Mouse (Mus musculus) layer of hippocampus, postnatal 10 days (tissue): Measurements from ENCODE around the gene Grik1. TPM values are rescaled to one million over a fixed set of nuclear protein-coding genes. Genes with fewer than 3 reads are reported as not detected.

Experiments
- DNase-seq, 2 experiments: peaks; one replicate each; pipeline ENCODE4 v3.0.0; 2021; ENCODE audit warnings: low spot score in 2 of 2
- total RNA-seq, 2 experiments: library from RNA; stranded (reverse); gene quantifications; 2 replicates each; pipeline ENCODE4 v1.2.3; 2021

Gene Grik1
- total RNA-seq, 2 experiments from 2014 or later = 29.8 to 32.1 TPM

- DNase-seq = peak in 1 of 2 experiments; percentile 17
Measured at GRCm38 (mm10) chr16:87969936-87970335, 320.1 kb downstream of the Grik1 start.

GRCm38 (mm10) chr16:87961419-87961818, 328.6 kb downstream of the Grik1 start:
- no peak for DNase-seq

GRCm38 (mm10) chr16:87957449-87957848, 332.6 kb downstream of the Grik1 start:
- DNase-seq = no peak

GRCm38 (mm10) chr16:87956178-87956577, 333.9 kb downstream of the Grik1 start:
- DNase-seq = no peak

GRCm38 (mm10) chr16:87954715-87955441, 335.2 kb downstream of the Grik1 start:
- DNase-seq = no peak

GRCm38 (mm10) chr16:87953176-87953575, 336.9 kb downstream of the Grik1 start:
- no peak for DNase-seq

- peak; percentile 12 to 31 for DNase-seq
Measured at GRCm38 (mm10) chr16:87949881-87950280, 340.2 kb downstream of the Grik1 start.

- DNase-seq = no peak
Measured at GRCm38 (mm10) chr16:87948122-87948521, 341.9 kb downstream of the Grik1 start.

GRCm38 (mm10) chr16:87944318-87944717, 345.7 kb downstream of the Grik1 start:
- no peak for DNase-seq

GRCm38 (mm10) chr16:87942103-87942865, 347.8 kb downstream of the Grik1 start:
- no peak for DNase-seq

- DNase-seq = no peak
Measured at GRCm38 (mm10) chr16:87934685-87935084, 355.4 kb downstream of the Grik1 start.

- no peak for DNase-seq
Measured at GRCm38 (mm10) chr16:87931358-87931757, 358.7 kb downstream of the Grik1 start.

- DNase-seq = no peak
Measured at GRCm38 (mm10) chr16:87930519-87930918, 359.5 kb downstream of the Grik1 start.

- DNase-seq = no peak
Measured at GRCm38 (mm10) chr16:87928671-87929070, 361.4 kb downstream of the Grik1 start.

- no peak for DNase-seq
Measured at GRCm38 (mm10) chr16:87917897-87918296, 372.2 kb downstream of the Grik1 start.

- DNase-seq = peak in 1 of 2 experiments; percentile 8
Measured at GRCm38 (mm10) chr16:87917157-87917546, 372.9 kb downstream of the Grik1 start.

- no peak for DNase-seq
Measured at GRCm38 (mm10) chr16:87916209-87917156, 373.6 kb downstream of the Grik1 start.

- DNase-seq = no peak
Measured at GRCm38 (mm10) chr16:87915156-87915555, 374.9 kb downstream of the Grik1 start.

- no peak for DNase-seq
Measured at GRCm38 (mm10) chr16:87913781-87914180, 376.3 kb downstream of the Grik1 start.

GRCm38 (mm10) chr16:87911201-87911600, 378.9 kb downstream of the Grik1 start:
- DNase-seq = no peak

GRCm38 (mm10) chr16:87902049-87902448, 388.0 kb downstream of the Grik1 start:
- DNase-seq = no peak
